Mouse (Mus musculus) left cerebral cortex, postnatal 25 days (tissue): ENCODE measurements at regions not wholly inside any gene's neighbourhood (a gene's known extent, or its start where the extent isn't known, plus 50 kb on each side); places are given as distances from the start of the nearest gene placed in this dataset.

Experiments
- DNase-seq, 2 experiments: peaks; one replicate each; pipeline ENCODE4 v3.0.0; 2022; ENCODE audit warnings: low spot score in 2 of 2, mixed read lengths in 1 of 2
- intact Hi-C: fragments of 180-260 bp; cut with DNase I; formaldehyde crosslinking; loops from one replicate; pipeline ENCODE4 v1.15.1; 2025

DNA sequence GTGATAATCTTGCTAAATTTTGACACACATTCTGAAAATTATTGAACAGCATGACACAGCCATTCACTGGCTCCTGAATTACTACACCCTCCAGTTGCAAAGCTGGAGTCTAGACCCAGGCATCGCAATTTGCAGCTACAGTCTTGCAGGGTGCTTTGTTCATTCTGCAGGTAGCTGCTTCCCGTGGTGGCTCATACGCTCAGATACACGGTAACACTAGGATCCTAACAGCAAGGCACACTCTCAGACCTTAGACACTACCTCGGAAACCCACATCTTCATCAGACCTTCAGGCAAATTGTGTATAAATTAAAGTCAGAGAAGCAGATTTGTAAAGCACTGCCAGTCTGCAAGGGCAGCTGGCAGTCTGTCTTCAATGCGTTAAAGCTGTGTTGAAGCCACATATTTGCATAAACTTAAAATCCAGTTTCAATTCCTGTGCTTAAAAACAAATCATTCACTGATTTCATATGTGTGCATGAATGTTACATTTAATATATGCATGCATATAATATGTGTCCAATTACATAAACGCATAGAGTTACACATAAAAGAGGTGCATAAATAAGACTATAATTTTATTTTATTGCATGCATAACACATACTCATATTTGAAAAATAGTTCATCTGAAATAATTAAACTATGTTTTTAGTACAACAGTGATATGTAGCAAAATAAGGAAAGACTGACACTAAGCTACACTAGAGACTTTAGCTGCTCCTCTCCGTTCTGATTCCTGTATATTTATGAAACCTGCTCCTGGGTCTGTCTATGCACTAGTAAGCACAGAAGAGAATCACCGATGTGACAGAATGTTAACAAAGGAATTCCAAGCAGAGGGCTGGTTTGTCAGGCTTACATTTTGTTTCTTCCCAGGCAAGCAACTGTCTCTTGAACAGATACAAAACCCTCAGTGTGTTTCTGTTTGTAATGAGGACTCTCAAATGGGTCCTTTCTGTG lies 227.5 kb upstream of the Itga1 start:
- no peak for DNase-seq
- intact Hi-C loops: no loop called here

DNA sequence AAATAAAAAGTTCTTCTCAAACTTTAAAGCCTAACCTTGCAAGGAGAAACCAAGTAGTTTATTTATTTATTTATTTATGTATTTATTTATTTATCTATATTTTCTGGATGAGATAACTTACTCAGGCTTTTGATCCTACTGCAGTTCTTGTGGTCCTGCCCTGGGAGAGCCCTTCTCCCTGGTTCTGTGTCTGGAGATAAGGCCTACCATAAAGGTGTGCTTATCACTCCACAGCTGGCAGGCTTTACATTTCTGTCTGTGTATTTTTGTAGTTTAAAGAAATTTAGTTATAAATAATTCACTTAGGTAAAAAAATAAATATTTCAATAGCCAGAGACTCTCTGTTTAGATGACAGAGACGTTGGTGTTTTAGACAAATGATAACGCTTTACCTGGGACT lies 224.5 kb upstream of the Itga1 start:
- DNase-seq: no peak
- intact Hi-C loops: no loop called here

GRCm38 (mm10) chr13:115316681-115317080 lies 214.9 kb upstream of the Itga1 start:
- no peak for DNase-seq
- intact Hi-C loops: no loop called here

- DNase-seq: no peak
- intact Hi-C loops: no loop called here
These were observed 206.8 kb upstream of the Itga1 start for GRCm38 (mm10) chr13:115308586-115308985.

GRCm38 (mm10) chr13:115287371-115287770 lies 185.6 kb upstream of the Itga1 start:
- intact Hi-C loops: loop anchor here (1.0 kb wide), 1 partner anchor 1425 kb away; no protein-coding TSS in a partner anchor
- DNase-seq: peak; percentile 14 to 64

DNA sequence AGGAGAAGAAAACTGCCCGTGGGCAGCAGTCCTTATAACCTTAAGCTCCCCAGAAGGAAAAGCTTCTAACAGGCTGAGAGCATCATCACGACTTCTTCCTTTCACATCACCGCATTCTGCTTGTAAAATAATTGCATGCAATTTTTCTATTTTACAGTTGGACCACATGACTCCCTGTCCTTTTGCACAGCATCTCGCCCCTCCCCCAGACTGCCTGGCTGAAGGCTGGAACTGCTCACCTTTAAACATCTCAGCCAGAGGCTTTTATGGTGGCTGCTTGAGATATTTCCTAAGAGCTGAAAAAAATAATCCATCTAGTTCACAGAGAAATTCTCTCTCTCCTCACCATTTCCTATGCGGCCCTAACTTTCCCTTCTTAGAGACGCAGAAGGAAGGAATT lies 164.4 kb upstream of the Itga1 start:
- DNase-seq: no peak
- intact Hi-C loops: no loop called here

DNA sequence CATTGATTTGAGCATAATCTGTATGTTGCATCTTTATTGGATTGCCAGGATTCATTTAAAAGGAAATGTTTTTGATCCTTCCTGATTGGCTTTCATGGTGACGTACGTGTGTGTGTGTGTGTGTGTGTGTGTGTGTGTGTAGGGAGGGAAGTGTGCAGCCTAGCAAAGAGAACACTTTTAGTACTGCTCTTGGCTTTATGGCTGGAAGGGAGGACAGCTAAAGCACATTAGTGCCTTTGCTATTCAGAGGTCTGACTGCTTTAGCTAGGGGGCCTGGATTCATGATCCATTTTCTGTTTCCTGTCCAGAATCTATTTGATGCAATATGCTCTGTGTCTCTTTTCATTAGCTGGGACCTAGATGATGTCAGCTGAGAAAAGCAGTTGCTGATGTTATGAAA lies 155.6 kb upstream of the Itga1 start:
- no peak for DNase-seq
- intact Hi-C loops: no loop called here

- intact Hi-C loops: no loop called here
These were observed 150.8 kb upstream of the Itga1 start for GRCm38 (mm10) chr13:115252541-115252940.

DNA sequence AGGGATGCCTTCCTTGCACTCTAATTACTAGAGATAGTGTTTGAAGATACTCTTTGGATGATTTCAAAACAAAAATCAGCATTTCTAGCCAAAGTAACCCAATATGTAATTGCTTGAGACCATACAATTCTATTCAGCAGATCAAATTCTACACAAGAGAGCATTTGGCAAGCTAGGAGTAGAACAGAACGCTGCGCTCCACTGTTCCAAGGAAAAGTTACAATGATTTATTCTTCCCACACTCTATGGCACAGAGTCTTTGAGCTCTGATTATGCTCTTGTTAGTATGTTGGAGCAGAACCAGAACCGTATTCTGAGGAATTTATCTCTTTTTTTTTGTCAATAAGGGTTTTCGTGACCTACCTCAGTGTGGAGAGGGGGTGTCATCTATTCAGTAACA lies 130.2 kb upstream of the Itga1 start:
- intact Hi-C loops: loop anchor here (2.0 kb wide), 1 partner anchor 1483 kb away; no protein-coding TSS in a partner anchor
- DNase-seq: no peak

More at GRCm38 (mm10) chr13:115252541-115252940, 150.8 kb upstream of the Itga1 start:
- no peak for DNase-seq

- DNase-seq: peak; percentile 66 to 77
- intact Hi-C loops: loop anchor here (2.0 kb wide), 1 partner anchor 1484 kb away; no protein-coding TSS in a partner anchor
These were observed 128.7 kb upstream of the Itga1 start for GRCm38 (mm10) chr13:115230494-115230893.

DNA sequence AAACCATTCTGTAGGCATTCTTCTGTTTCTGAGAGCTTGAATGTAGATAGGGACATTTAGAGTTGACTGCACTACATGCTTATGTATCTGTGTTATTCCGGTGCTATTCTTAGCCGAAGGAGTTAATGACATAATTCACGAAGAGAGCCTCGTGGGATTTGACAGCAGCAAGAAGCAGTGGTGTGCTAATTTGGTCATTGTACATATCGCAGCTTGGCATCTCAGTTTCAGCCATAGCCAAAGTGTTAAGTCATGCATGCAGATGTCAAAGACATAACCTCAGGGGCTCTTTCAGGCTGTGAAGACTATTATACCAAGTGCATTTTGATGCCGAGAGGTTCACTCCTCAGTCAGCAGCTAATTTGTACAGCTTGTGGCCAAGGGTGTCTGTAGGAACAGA lies 125.1 kb upstream of the Itga1 start:
- intact Hi-C loops: loop anchor here (5.0 kb wide), 1 partner anchor 245 kb away; no protein-coding TSS in a partner anchor
- DNase-seq: no peak

- intact Hi-C loops: no loop called here
- no peak for DNase-seq
These were observed 117.9 kb upstream of the Itga1 start for GRCm38 (mm10) chr13:115219701-115220100.

- intact Hi-C loops: no loop called here
- no peak for DNase-seq
These were observed 109.5 kb upstream of the Itga1 start for GRCm38 (mm10) chr13:115211285-115211684.

GRCm38 (mm10) chr13:115210643-115211208 lies 109.0 kb upstream of the Itga1 start:
- DNase-seq: peak; percentile 2 to 45
- intact Hi-C loops: no loop called here

- intact Hi-C loops: no loop called here
These were observed 107.8 kb upstream of the Itga1 start for GRCm38 (mm10) chr13:115209402-115210192.

DNA sequence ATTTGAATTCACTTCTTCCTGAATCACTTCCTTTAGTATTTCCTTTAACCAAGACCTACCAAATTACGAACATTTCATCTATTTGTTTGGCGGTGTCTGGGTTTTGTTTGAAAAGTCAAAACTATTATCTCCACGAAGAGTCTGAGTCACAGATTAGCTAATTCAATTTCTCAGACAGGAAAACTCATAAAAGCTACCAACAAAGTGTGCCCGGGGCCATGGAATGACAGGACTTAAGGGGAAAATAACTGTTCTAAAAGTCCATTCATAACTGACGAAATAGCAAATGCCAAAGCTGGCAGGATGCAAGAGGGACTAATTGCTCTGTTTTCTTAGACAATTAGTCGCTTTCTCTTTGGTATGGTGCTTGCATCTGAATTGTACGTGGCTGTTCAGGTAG lies 105.0 kb upstream of the Itga1 start:
- no peak for DNase-seq
- intact Hi-C loops: no loop called here

More at GRCm38 (mm10) chr13:115209402-115210192, 107.8 kb upstream of the Itga1 start:
- DNase-seq: no peak

DNA sequence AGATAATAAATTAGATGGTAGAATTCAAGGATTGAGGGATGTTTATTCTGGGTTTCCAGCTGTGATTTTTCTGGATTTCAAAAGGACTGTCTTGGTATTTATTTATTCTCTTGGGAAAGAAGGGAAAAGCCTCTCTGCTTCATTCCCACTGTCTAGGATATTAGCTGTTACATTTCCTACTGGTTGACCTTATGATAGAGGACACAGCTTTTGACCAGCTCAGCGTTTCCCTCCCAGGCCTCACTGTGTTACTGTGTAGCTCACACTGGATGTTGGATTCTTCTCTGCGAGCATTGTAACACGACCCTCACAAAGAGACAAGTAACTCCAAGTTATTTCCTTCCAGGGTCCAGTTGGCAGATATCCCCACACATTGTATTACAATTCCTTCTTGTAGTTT lies 97.4 kb upstream of the Itga1 start:
- intact Hi-C loops: no loop called here
- no peak for DNase-seq

DNA sequence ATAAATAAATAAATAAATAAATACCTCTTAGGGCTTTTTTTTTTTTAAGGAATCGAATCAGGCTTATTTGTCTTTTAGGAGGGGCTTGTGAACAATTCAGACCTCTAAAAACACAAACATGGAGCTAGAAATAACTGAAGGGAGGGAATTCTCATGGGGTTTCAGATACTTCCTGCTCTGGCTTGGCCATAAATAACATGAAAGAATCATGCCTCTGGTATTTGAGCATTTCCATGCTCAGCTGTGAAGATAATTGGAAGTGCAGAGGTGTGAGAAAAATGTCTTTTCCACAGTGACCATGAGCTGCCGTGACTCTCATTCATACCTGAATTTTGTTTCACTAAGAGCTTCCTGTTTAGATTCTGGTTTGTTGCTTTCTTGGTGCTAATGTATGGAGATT lies 86.3 kb upstream of the Itga1 start:
- intact Hi-C loops: no loop called here
- no peak for DNase-seq

GRCm38 (mm10) chr13:115187356-115187755 lies 85.6 kb upstream of the Itga1 start:
- intact Hi-C loops: no loop called here
- no peak for DNase-seq
